ENCODE assay signal across 10 mouse cellular contexts in the genomic region with DNA sequence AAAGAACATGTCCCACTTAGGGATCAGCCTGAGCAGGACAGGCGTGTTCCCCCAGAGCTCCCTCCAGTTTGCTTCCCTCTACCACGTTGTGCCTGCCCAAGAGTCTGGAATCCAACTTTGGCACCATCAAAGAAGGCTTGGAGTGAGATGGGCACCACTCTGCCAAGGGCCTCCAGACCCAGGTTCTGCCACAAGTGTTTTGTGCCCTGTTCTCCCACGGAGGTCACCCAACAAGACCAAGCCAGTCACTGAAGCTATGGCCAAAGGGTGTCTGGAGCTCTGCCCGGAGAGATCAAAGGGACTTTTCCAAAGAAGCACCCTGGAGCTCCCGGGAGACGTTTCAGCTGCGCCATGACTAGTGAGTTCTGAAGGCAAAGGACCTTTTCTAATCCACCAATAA. TPM values are rescaled to one million over a fixed set of nuclear protein-coding genes. Genes with fewer than 3 reads are reported as not detected.
DNase-seq lines count a peak whose midpoint lies in the region; ATAC-seq and TF ChIP-seq lines count a peak whose summit lies in the region.
"Had no signal": no experiment of that assay in that cellular context is flagged by ENCODE, and none has a peak within 500 bp of the region (broad histone marks: within the 10 kb centered on the region; RNA-seq: fewer than 3 reads in every experiment).

No protein-coding gene starts in this region.

- no peaks in the 10 kb centered on the region for H3K36me3 ChIP-seq in liver, adult 2 months (ENCODE audit: control insufficient read depth, insufficient read depth, low read length)
- H3K36me3 ChIP-seq in liver, postnatal 0 days (replicated peaks; ENCODE audit: insufficient read depth, low read length), result no peaks in the 10 kb centered on the region

- ATAC-seq in liver, postnatal 0 days, result no peak
- no peak for ATAC-seq in granulocyte monocyte progenitor cell, adult 5-6 weeks (replicated peaks; ENCODE audit: poor library complexity, severe bottlenecking)

- TF ChIP-seq POLR2A in liver, adult 2 months (IDR thresholded peaks at IDR 0.05; ENCODE audit: extremely low read depth, insufficient read depth, low read length), result no peak

- no peak overlapping the region; the same call in 1 of the 2 replicates for H3K27ac ChIP-seq in liver, adult 2 months (replicated peaks; ENCODE audit: insufficient read depth, low read depth, low read length)
- H3K27ac ChIP-seq in liver, postnatal 0 days (ENCODE audit: low read depth), result no peak overlapping the region
- H3K27ac ChIP-seq: liver, embryonic 14.5 days had no signal

- H3K4me1 ChIP-seq in liver, adult 2 months (ENCODE audit: control insufficient read depth, insufficient read depth, low read length), result peaks cover 6% of the 10 kb centered on the region; the same call in 1 of the 2 replicates
- H3K4me1 ChIP-seq in liver, postnatal 0 days (ENCODE audit: insufficient read depth), result no peaks in the 10 kb centered on the region

- no peaks in the 10 kb centered on the region for H3K79me2 ChIP-seq in liver, adult 2 months (ENCODE audit: control insufficient read depth, insufficient read depth, low read length)

- no peak for TF ChIP-seq EP300 in liver, postnatal 0 days (IDR thresholded peaks at IDR 0.05; ENCODE audit: low read depth)

- no peaks in the 10 kb centered on the region for H3K27me3 ChIP-seq in liver, adult 2 months (ENCODE audit: control insufficient read depth, insufficient read depth, low read length)
- H3K27me3 ChIP-seq in liver, postnatal 0 days (ENCODE audit: insufficient read depth, low read length), result no peaks in the 10 kb centered on the region

- H3K9ac ChIP-seq in liver, adult 2 months (ENCODE audit: low read depth, low read length), result no peak overlapping the region
- no peak overlapping the region for H3K9ac ChIP-seq in liver, postnatal 0 days (replicated peaks)
- H3K9ac ChIP-seq: liver, embryonic 14.5 days had no signal

- no peaks in the 10 kb centered on the region for H3K9me3 ChIP-seq in liver, postnatal 0 days (ENCODE audit: low read length)

- no peak overlapping the region for H3K4me2 ChIP-seq in liver, postnatal 0 days (ENCODE audit: low read depth, low read length)

- TF ChIP-seq CTCF in liver, adult 2 months (IDR thresholded peaks at IDR 0.05; ENCODE audit: low read depth, low read length), result no peak
- TF ChIP-seq CTCF in liver, postnatal 0 days (IDR thresholded peaks at IDR 0.05; ENCODE audit: low read depth), result no peak

- WGBS in liver, adult 2 months, result 21% methylated on average over 7 of the region's 7 CpGs
- 80% methylated on average over 7 of the region's 7 CpGs for WGBS in liver, postnatal 0 days (ENCODE audit: insufficient replicate concordance)

- DNase-seq in cerebellum, adult 11-12 months, result peak; percentile 24
- DNase-seq in cerebellum, adult 8-10 months, result no peak
- peak; percentile 93 for DNase-seq in liver, adult 2 months (ENCODE audit: extremely low read depth, low read depth, low spot score)
- no peak for DNase-seq in liver, postnatal 0 days
- DNase-seq in layer of hippocampus, adult 18-20 months (ENCODE audit: low spot score in 2 of 2), result peak; percentile 30 to 72
- peak; percentile 36 for DNase-seq in right cerebral cortex, postnatal 14 days
- DNase-seq in yolk sac, embryonic 10.5 days (ENCODE audit: low spot score), result no peak
- DNase-seq: heart, postnatal 4 days had no signal

- H3K4me3 ChIP-seq in liver, adult 2 months (ENCODE audit: insufficient read depth, low read depth, low read length), result no peak overlapping the region
- no peak overlapping the region for H3K4me3 ChIP-seq in liver, postnatal 0 days (ENCODE audit: low read depth, low read length)

RNA-seq across cellular contexts. Expression of a gene that starts 42.6 kb away (rescaled TPM):
- 35.5 and 38.4 TPM in 2 replicates for total RNA-seq in liver, adult 2 months (2014; rRNA removed)
- 11.9 and 12.2 TPM in 2 replicates for polyA plus RNA-seq in liver, adult 2 months (2012; rRNA removed)
- 18.0 and 18.5 TPM in 2 replicates for polyA plus RNA-seq in liver, postnatal 0 days (2015; fragmentation: Nextera tagmentation; extraction: Ambion mirVana)
- 10 to 100 TPM; 80.2 to 89.3 TPM for total RNA-seq in layer of hippocampus, adult 18-20 months (2021)
- 62.1 and 70.9 TPM in 2 replicates for total RNA-seq in granulocyte monocyte progenitor cell, adult 5-6 weeks (2014; fragmentation: Nextera tagmentation)
- 84.2 and 102 TPM in 2 replicates for total RNA-seq in granulocyte monocyte progenitor cell, adult 5-6 weeks (2017)

Comparison
In these comparisons a context has a peak if more than half of its experiments do, and no peak if none do; other contexts are left out.
1. DNase-seq: peak in cerebellum, adult 11-12 months (single experiment), liver, adult 2 months (single experiment), layer of hippocampus, adult 18-20 months (2 of 2) and right cerebral cortex, postnatal 14 days (single experiment); none in cerebellum, adult 8-10 months (single experiment), liver, postnatal 0 days (single experiment) and yolk sac, embryonic 10.5 days (single experiment).